Mouse (Mus musculus) hindbrain, embryonic 12.5 days (tissue): ENCODE data around the gene Eif2b3. TPM values are rescaled to one million over a fixed set of nuclear protein-coding genes. Genes with fewer than 3 reads are reported as not detected.

Experiments
- ATAC-seq: fragments of 200-750 bp; cut with Nextera tagmentation; 2 replicates; pipeline ENCODE4 v1.8.0; 2017; ENCODE audit warnings: moderate TSS enrichment; ENCODE audit not compliant: low FRiP score
- H3K27ac ChIP-seq: fragments of 300-500 bp; sonication (generic); 2 replicates; pipeline ENCODE4 v1.5.1; 2016; ENCODE audit warnings: mild to moderate bottlenecking
- H3K27me3 ChIP-seq: fragments of 300-500 bp; sonication (generic); 2 replicates; pipeline ENCODE4 v1.6.1; 2016; ENCODE audit warnings: mild to moderate bottlenecking
- H3K36me3 ChIP-seq: fragments of 300-500 bp; sonication (generic); 2 replicates; pipeline ENCODE4 v1.6.1; 2016; ENCODE audit warnings: mild to moderate bottlenecking
- H3K4me1 ChIP-seq: fragments of 300-500 bp; sonication (generic); 2 replicates; pipeline ENCODE4 v1.6.1; 2016
- H3K4me2 ChIP-seq: fragments of 300-500 bp; sonication (generic); replicated peaks from 2 replicates; pipeline ENCODE4 v1.6.1; 2016; ENCODE audit warnings: mild to moderate bottlenecking
- H3K4me3 ChIP-seq: fragments of 300-500 bp; sonication (generic); 2 replicates; pipeline ENCODE4 v1.5.1; 2016; ENCODE audit warnings: mild to moderate bottlenecking
- H3K9ac ChIP-seq: fragments of 300-500 bp; sonication (generic); 2 replicates; pipeline ENCODE4 v1.6.1; 2016; ENCODE audit warnings: mild to moderate bottlenecking, moderate library complexity
- H3K9me3 ChIP-seq: fragments of 300-500 bp; sonication (generic); replicated peaks from 2 replicates; pipeline ENCODE4 v1.6.1; 2016; ENCODE audit warnings: mild to moderate bottlenecking
- WGBS: fragments of 180-500 bp; shearing (Covaris S2); methylation state at CpG from one replicate; pipeline ENCODE4 v1.1.7; 2016; 5-methylcytosine and 5-hydroxymethylcytosine counted together
- polyA plus RNA-seq: library from polyadenylated mRNA; unstranded; fragments of >200 nt; fragmentation: Nextera tagmentation; extraction: Ambion mirVana; gene quantifications from 2 replicates; pipeline ENCODE4 v1.2.1, GENCODE M21; 2016

Gene Eif2b3
- polyA plus RNA-seq, 1 experiment from 2014 or later = 41.5 TPM

GRCm38 (mm10) chr4:117101218-117101617, 82.0 kb downstream of the Eif2b3 start:
- WGBS = 47% methylated on average over 7 of the region's 7 CpGs
- no peaks in the 10 kb centered on the region for H3K36me3 ChIP-seq
- H3K9me3 ChIP-seq = no peaks in the 10 kb centered on the region
- H3K9ac ChIP-seq = no peak overlapping the region
- no peak for ATAC-seq
- H3K27me3 ChIP-seq = peaks cover 20% of the 10 kb centered on the region; the same call in 1 of the 2 replicates
- no peak overlapping the region for H3K4me3 ChIP-seq
- H3K4me2 ChIP-seq = no peak overlapping the region
- peaks cover 22% of the 10 kb centered on the region for H3K4me1 ChIP-seq
- H3K27ac ChIP-seq = no peak overlapping the region

- no peak overlapping the region for H3K4me3 ChIP-seq
- no peaks in the 10 kb centered on the region for H3K9me3 ChIP-seq
- no peak overlapping the region for H3K4me2 ChIP-seq
- no peak overlapping the region for H3K27ac ChIP-seq
- H3K9ac ChIP-seq = no peak overlapping the region
- H3K4me1 ChIP-seq = 0 out of 2 replicates have a peak, but pooled peaks cover 3% of the 10 kb centered on the region
- WGBS = 83% methylated on average over 10 of the region's 10 CpGs
- ATAC-seq = peak; percentile 33; the same call in 1 of the 2 replicates
- no peaks in the 10 kb centered on the region for H3K27me3 ChIP-seq
- H3K36me3 ChIP-seq = peaks cover 17% of the 10 kb centered on the region
These were observed 85.5 kb downstream of the Eif2b3 start for GRCm38 (mm10) chr4:117104672-117105071.

GRCm38 (mm10) chr4:117105127-117105526, 85.9 kb downstream of the Eif2b3 start:
- no peak overlapping the region for H3K4me3 ChIP-seq
- no peak overlapping the region for H3K9ac ChIP-seq
- no peaks in the 10 kb centered on the region for H3K27me3 ChIP-seq
- peak; percentile 14; the same call in 1 of the 2 replicates for ATAC-seq
- H3K27ac ChIP-seq = no peak overlapping the region
- H3K36me3 ChIP-seq = peaks cover 19% of the 10 kb centered on the region
- H3K9me3 ChIP-seq = no peaks in the 10 kb centered on the region
- H3K4me1 ChIP-seq = 0 out of 2 replicates have a peak, but pooled peaks cover 3% of the 10 kb centered on the region
- 58% methylated on average over 10 of the region's 10 CpGs for WGBS
- H3K4me2 ChIP-seq = no peak overlapping the region

GRCm38 (mm10) chr4:117107813-117108523, 88.8 kb downstream of the Eif2b3 start:
- H3K27me3 ChIP-seq = no peaks in the 10 kb centered on the region

GRCm38 (mm10) chr4:117108524-117108849, 89.3 kb downstream of the Eif2b3 start:
- H3K4me2 ChIP-seq = no peak overlapping the region
- H3K36me3 ChIP-seq = peaks cover 25% of the 10 kb centered on the region
- no peak for ATAC-seq
- H3K9me3 ChIP-seq = no peaks in the 10 kb centered on the region
- no peak overlapping the region for H3K4me3 ChIP-seq
- no peak overlapping the region for H3K27ac ChIP-seq
- 0 out of 2 replicates have a peak, but pooled peaks cover 3% of the 10 kb centered on the region for H3K4me1 ChIP-seq
- WGBS = 93% methylated on average over 6 of the region's 6 CpGs
- H3K27me3 ChIP-seq = no peaks in the 10 kb centered on the region
- no peak overlapping the region for H3K9ac ChIP-seq

More at GRCm38 (mm10) chr4:117107813-117108523, 88.8 kb downstream of the Eif2b3 start:
- Histone ChIP-seq H3K27ac (no peak overlapping the region), H3K4me3 (no peak overlapping the region), H3K4me2 (no peak overlapping the region), H3K4me1 (0 out of 2 replicates have a peak, but pooled peaks cover 3% of the 10 kb centered on the region), H3K36me3 (peaks cover 25% of the 10 kb centered on the region), H3K9ac (no peak overlapping the region), H3K9me3 (no peaks in the 10 kb centered on the region)
- 91% methylated on average over 18 of the region's 18 CpGs for WGBS
- no peak for ATAC-seq

- H3K9ac ChIP-seq = no peak overlapping the region
- 0 out of 2 replicates have a peak, but pooled peaks cover 3% of the 10 kb centered on the region for H3K4me1 ChIP-seq
- H3K4me2 ChIP-seq = no peak overlapping the region
- no peaks in the 10 kb centered on the region for H3K27me3 ChIP-seq
- no peak overlapping the region for H3K27ac ChIP-seq
- no peaks in the 10 kb centered on the region for H3K9me3 ChIP-seq
- no peak for ATAC-seq
- 93% methylated on average over 25 of the region's 25 CpGs for WGBS
- H3K4me3 ChIP-seq = no peak overlapping the region
- H3K36me3 ChIP-seq = peaks cover 26% of the 10 kb centered on the region
These were observed 90.1 kb downstream of the Eif2b3 start for GRCm38 (mm10) chr4:117109330-117109729.

- H3K4me2 ChIP-seq = no peak overlapping the region
- ATAC-seq = no peak
- no peak overlapping the region for H3K4me3 ChIP-seq
- WGBS = 90% methylated on average over 13 of the region's 13 CpGs
- peaks cover 32% of the 10 kb centered on the region for H3K36me3 ChIP-seq
- H3K4me1 ChIP-seq = 0 out of 2 replicates have a peak, but pooled peaks cover 2% of the 10 kb centered on the region
- no peak overlapping the region for H3K27ac ChIP-seq
- no peak overlapping the region for H3K9ac ChIP-seq
- H3K27me3 ChIP-seq = no peaks in the 10 kb centered on the region
- no peaks in the 10 kb centered on the region for H3K9me3 ChIP-seq
These were observed 91.0 kb downstream of the Eif2b3 start for GRCm38 (mm10) chr4:117110249-117110648.

GRCm38 (mm10) chr4:117110985-117111384, 91.8 kb downstream of the Eif2b3 start:
- Histone ChIP-seq H3K9me3 (no peaks in the 10 kb centered on the region), H3K27me3 (no peaks in the 10 kb centered on the region), H3K4me1 (no peaks in the 10 kb centered on the region), H3K27ac (no peak overlapping the region), H3K4me3 (no peak overlapping the region), H3K4me2 (no peak overlapping the region), H3K36me3 (peaks cover 32% of the 10 kb centered on the region), H3K9ac (no peak overlapping the region)
- 93% methylated on average over 11 of the region's 11 CpGs for WGBS
- no peak for ATAC-seq

- H3K9ac ChIP-seq = no peak overlapping the region
- no peaks in the 10 kb centered on the region for H3K27me3 ChIP-seq
- peaks cover 24% of the 10 kb centered on the region for H3K36me3 ChIP-seq
- H3K4me3 ChIP-seq = no peak overlapping the region
- no peaks in the 10 kb centered on the region for H3K4me1 ChIP-seq
- H3K27ac ChIP-seq = no peak overlapping the region
- 84% methylated on average over 1 of the region's 1 CpGs for WGBS
- no peak overlapping the region for H3K4me2 ChIP-seq
- H3K9me3 ChIP-seq = no peaks in the 10 kb centered on the region
- no peak for ATAC-seq
These were observed 94.0 kb downstream of the Eif2b3 start for GRCm38 (mm10) chr4:117113237-117113636.

GRCm38 (mm10) chr4:117115592-117115991, 96.4 kb downstream of the Eif2b3 start:
- Histone ChIP-seq H3K27ac (no peak overlapping the region), H3K4me2 (no peak overlapping the region), H3K9ac (no peak overlapping the region), H3K27me3 (no peaks in the 10 kb centered on the region), H3K36me3 (peaks cover 13% of the 10 kb centered on the region), H3K4me1 (peaks cover 5% of the 10 kb centered on the region), H3K9me3 (no peaks in the 10 kb centered on the region), H3K4me3 (no peak overlapping the region)
- 88% methylated on average over 5 of the region's 5 CpGs for WGBS
- ATAC-seq = no peak

- WGBS = 94% methylated on average over 7 of the region's 7 CpGs
- no peak for ATAC-seq
- H3K4me2 ChIP-seq = no peak overlapping the region
These were observed 98.7 kb downstream of the Eif2b3 start for GRCm38 (mm10) chr4:117117931-117118330.

GRCm38 (mm10) chr4:117119636-117120035, 100.4 kb downstream of the Eif2b3 start:
- Histone ChIP-seq H3K9me3 (no peaks in the 10 kb centered on the region), H3K4me3 (peak overlapping the region; percentile 60), H3K27me3 (no peaks in the 10 kb centered on the region), H3K9ac (peak overlapping the region; percentile 77), H3K4me1 (peaks cover 16% of the 10 kb centered on the region), H3K4me2 (peak overlapping the region; percentile 99), H3K27ac (peak overlapping the region; percentile 92), H3K36me3 (peaks cover 4% of the 10 kb centered on the region)
- ATAC-seq = peak; percentile 15; the same call in 1 of the 2 replicates
- WGBS = 75% methylated on average over 5 of the region's 5 CpGs

More at GRCm38 (mm10) chr4:117117931-117118330, 98.7 kb downstream of the Eif2b3 start:
- Histone ChIP-seq H3K27ac (no peak overlapping the region), H3K9ac (no peak overlapping the region), H3K27me3 (no peaks in the 10 kb centered on the region), H3K9me3 (no peaks in the 10 kb centered on the region), H3K4me3 (no peak overlapping the region), H3K4me1 (peaks cover 11% of the 10 kb centered on the region), H3K36me3 (peaks cover 7% of the 10 kb centered on the region)

- Histone ChIP-seq H3K27ac (peak overlapping the region; percentile 92), H3K9ac (peak overlapping the region; percentile 77), H3K27me3 (no peaks in the 10 kb centered on the region), H3K4me2 (peak overlapping the region; percentile 99), H3K36me3 (no peaks in the 10 kb centered on the region), H3K4me3 (peak overlapping the region; percentile 60), H3K4me1 (peaks cover 20% of the 10 kb centered on the region), H3K9me3 (no peaks in the 10 kb centered on the region)
- peak; percentile 40 for ATAC-seq
- 9% methylated on average over 10 of the region's 10 CpGs for WGBS
These were observed 100.8 kb downstream of the Eif2b3 start for GRCm38 (mm10) chr4:117120052-117120444.
